Comparison of ENCODE assay signal across 8 mouse cellular contexts in the genomic region with DNA sequence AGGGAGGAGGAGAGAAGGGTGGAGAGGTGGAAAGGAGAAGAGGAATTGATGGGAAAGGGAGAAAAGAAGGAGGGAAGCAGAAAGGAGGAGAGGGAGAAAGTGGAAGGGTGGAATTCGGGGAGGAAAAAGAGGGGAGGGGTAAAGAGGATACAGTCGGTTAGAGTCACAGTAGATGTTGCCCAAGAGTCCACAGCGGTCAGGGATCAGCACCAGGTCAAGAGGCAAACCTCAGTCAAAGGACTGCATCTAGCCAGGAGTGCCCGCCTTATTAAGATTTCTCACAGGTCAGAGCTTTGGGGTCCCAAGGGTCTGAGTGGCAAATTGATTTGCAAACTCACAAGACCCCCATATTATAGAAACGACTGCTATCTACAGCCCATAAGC. TPM values are rescaled to one million over a fixed set of nuclear protein-coding genes. Genes with fewer than 3 reads are reported as not detected.
DNase-seq lines count a peak whose midpoint lies in the region; ATAC-seq and TF ChIP-seq lines count a peak whose summit lies in the region.

No protein-coding gene starts in this region.

- peaks cover 17% of the 10 kb centered on the region for H3K4me1 ChIP-seq in heart, embryonic 13.5 days
- peaks cover 28% of the 10 kb centered on the region for H3K4me1 ChIP-seq in G1E (ENCODE audit: insufficient read depth, low read depth, low read length)

- H3K9ac ChIP-seq in heart, embryonic 13.5 days: peak overlapping the region; percentile 93

- no peak for ATAC-seq in heart, embryonic 13.5 days (ENCODE audit: extremely low read depth, insufficient number of reproducible peaks, low FRiP score, low TSS enrichment)
- ATAC-seq in G1E (ENCODE audit: extremely low read depth, insufficient number of reproducible peaks, low FRiP score, poor library complexity, severe bottlenecking): no peak
- peak; percentile 20 for ATAC-seq in granulocyte monocyte progenitor cell, adult 5-6 weeks (replicated peaks; ENCODE audit: poor library complexity, severe bottlenecking)
- ATAC-seq in CD4-positive, CD25-positive, alpha-beta regulatory T cell, adult 4 months: no peak

- peak overlapping the region; percentile 98 for H3K4me3 ChIP-seq in heart, embryonic 13.5 days
- peak overlapping the region; percentile 94 for H3K4me3 ChIP-seq in G1E (ENCODE audit: low read depth, low read length)

- WGBS in heart, embryonic 13.5 days: 22% methylated on average over 5 of the region's 5 CpGs

- peaks cover 3% of the 10 kb centered on the region; the same call in 1 of the 2 replicates for H3K27me3 ChIP-seq in heart, embryonic 13.5 days (replicated peaks)
- peaks cover 13% of the 10 kb centered on the region for H3K27me3 ChIP-seq in G1E (ENCODE audit: insufficient read depth, low read length)

- H3K9me3 ChIP-seq in heart, embryonic 13.5 days: no peaks in the 10 kb centered on the region
- H3K9me3 ChIP-seq in G1E (replicated peaks): no peaks in the 10 kb centered on the region

- H3K27ac ChIP-seq in heart, embryonic 13.5 days (replicated peaks): no peak overlapping the region

- H3K4me2 ChIP-seq in heart, embryonic 13.5 days: peak overlapping the region; percentile 72

- TF ChIP-seq CTCF in G1E (IDR thresholded peaks at IDR 0.05; ENCODE audit: low read depth, low read length): no peak

- DNase-seq in heart, postnatal 4 days: no peak
- DNase-seq in G1E (ENCODE audit: low spot score): no peak
- peak; percentile 16 for DNase-seq in lung, postnatal 36 days
- no peak for DNase-seq in cerebellum, adult 9-10 months
- no peak for DNase-seq in cerebellum, postnatal 10 days

- H3K36me3 ChIP-seq in heart, embryonic 13.5 days: no peaks in the 10 kb centered on the region
- H3K36me3 ChIP-seq in G1E (replicated peaks): peaks cover 6% of the 10 kb centered on the region

RNA-seq across cellular contexts. Expression of a gene that starts 0.2 kb away (rescaled TPM):
- polyA plus RNA-seq in heart, embryonic 13.5 days (2015; fragmentation: Nextera tagmentation; extraction: Ambion mirVana): not detected in 2 replicates
- total RNA-seq in heart, postnatal 4 days (2021): not detected
- total RNA-seq in G1E (2014; fragmentation: Nextera tagmentation) (not detected in 2 replicates), G1E (2017) (0.12 and 0.27 TPM in 2 replicates)
- polyA plus RNA-seq in G1E (2012): not detected in 2 replicates
- total RNA-seq in granulocyte monocyte progenitor cell, adult 5-6 weeks (2014; fragmentation: Nextera tagmentation): not detected in 2 replicates
- not detected in 2 replicates for total RNA-seq in granulocyte monocyte progenitor cell, adult 5-6 weeks (2017)
- polyA plus RNA-seq in CD4-positive, CD25-positive, alpha-beta regulatory T cell, adult 4 months (2017; shearing (Covaris generic)): not detected

RNA-seq across cellular contexts. Expression of a gene that starts 0.3 kb away (rescaled TPM):
- 20.1 and 20.9 TPM in 2 replicates for polyA plus RNA-seq in heart, embryonic 13.5 days (2015; fragmentation: Nextera tagmentation; extraction: Ambion mirVana)
- 10 to 100 TPM; 22.9 to 23.0 TPM for total RNA-seq in heart, postnatal 4 days (2021)
- 46.6 and 55.0 TPM in 2 replicates for total RNA-seq in G1E (2014; fragmentation: Nextera tagmentation)
- 42.7 and 44.7 TPM in 2 replicates for total RNA-seq in G1E (2017)
- polyA plus RNA-seq in G1E (2012): 5.1 and 6.9 TPM in 2 replicates
- 39.9 and 44.1 TPM in 2 replicates for total RNA-seq in granulocyte monocyte progenitor cell, adult 5-6 weeks (2014; fragmentation: Nextera tagmentation)
- total RNA-seq in granulocyte monocyte progenitor cell, adult 5-6 weeks (2017): 35.2 and 45.1 TPM in 2 replicates
- polyA plus RNA-seq in CD4-positive, CD25-positive, alpha-beta regulatory T cell, adult 4 months (2017; shearing (Covaris generic)): 100 to 1,000 TPM in 1 of 2 experiments, 10 to 100 TPM in 1; 68.2 to 103 TPM

RNA-seq across cellular contexts. Expression of a gene that starts 26.7 kb away (rescaled TPM):
- polyA plus RNA-seq in heart, embryonic 13.5 days (2015; fragmentation: Nextera tagmentation; extraction: Ambion mirVana): not detected in 2 replicates
- total RNA-seq in heart, postnatal 4 days (2021): under 1 TPM; 0.23 to 0.45 TPM
- total RNA-seq in G1E (2014; fragmentation: Nextera tagmentation) (not detected in 2 replicates), G1E (2017) (0.87 and 1.3 TPM in 2 replicates)
- polyA plus RNA-seq in G1E (2012): not detected in 2 replicates
- 1.7 TPM in 1 of 2 replicates, not detected in the other for total RNA-seq in granulocyte monocyte progenitor cell, adult 5-6 weeks (2014; fragmentation: Nextera tagmentation)
- total RNA-seq in granulocyte monocyte progenitor cell, adult 5-6 weeks (2017): 1.6 TPM in 1 of 2 replicates, not detected in the other
- polyA plus RNA-seq in CD4-positive, CD25-positive, alpha-beta regulatory T cell, adult 4 months (2017; shearing (Covaris generic)): under 1 TPM; 0.46 to 0.73 TPM
